Mouse (Mus musculus): ENCODE results near the gene Adam6a.
A peak's percentile ranks its signal among the peaks of the same experiment; 100 is the strongest.
"Not testable (repeated sequence)": the region's sequence is repeated elsewhere in the genome, so short reads cannot be mapped to it uniquely, and the experiment has no call there.

Adam6a gene

DNA sequence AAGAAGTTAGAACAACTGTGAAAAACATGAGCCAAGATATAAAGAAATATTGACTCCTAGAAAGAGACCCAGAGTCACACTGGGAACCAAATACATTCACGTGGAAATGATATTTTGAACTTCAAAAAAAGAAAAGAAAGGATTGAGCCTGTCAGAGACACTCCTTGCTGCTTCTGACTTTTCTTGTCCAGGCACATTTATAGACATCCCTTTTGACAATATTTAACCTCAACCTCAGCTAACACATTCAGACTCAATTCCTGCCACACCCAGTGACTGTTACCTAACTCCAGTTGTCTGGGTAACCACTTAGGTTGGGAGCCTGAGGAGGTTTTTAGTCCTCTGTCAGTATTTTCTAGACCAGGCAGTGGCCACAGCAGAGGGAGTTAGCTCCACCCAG lies at the start of gene Adam6a:
TSS of gene Adam6a (plus strand) at position 301 of the 400 bp plus-strand sequence.
- DNase-seq (ENCODE audit: low read depth, low spot score) = not testable (repeated sequence)

GRCm38 (mm10) chr12:113525901-113526300 lies 17.8 kb upstream of the Adam6a start:
- no peak for DNase-seq (ENCODE audit: low read depth, low spot score)

GRCm38 (mm10) chr12:113578241-113578640 lies 34.5 kb downstream of the Adam6a start:
- DNase-seq (ENCODE audit: low read depth, low spot score) = peak; percentile 6

DNA sequence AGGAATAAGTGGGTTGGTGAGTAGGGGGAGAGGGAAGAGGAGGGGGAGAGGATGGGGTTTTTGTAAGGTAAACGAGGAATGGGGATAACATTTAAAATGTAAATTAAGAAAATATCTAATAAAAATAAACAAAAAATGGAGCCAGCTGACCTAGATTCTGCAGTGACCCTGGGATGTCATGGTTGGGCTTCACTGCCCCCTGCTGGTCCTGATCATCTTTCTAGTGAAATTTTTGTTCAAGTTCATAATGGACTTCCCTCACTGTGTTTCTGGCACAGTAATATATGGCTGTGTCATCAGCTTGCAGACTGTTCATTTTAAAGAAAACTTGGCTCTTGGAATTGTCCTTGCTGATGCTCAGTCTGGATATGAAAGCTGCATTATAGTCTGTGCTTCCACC lies 44.3 kb downstream of the Adam6a start:
- no peak for DNase-seq (ENCODE audit: low read depth, low spot score)

All from brain, adult 2 months (tissue).